Mouse (Mus musculus) splenic B cell, adult 2 months (primary cell): Measurements from ENCODE around the gene Tmpo.

Experiments used
- DNase-seq: peaks from one replicate; pipeline ENCODE4 v3.0.0-alpha.2; 2011; ENCODE audit warnings: low read depth, low spot score
- H3K27me3 ChIP-seq: 2 replicates; pipeline ENCODE4 v1.6.1; 2012; ENCODE audit warnings: mild to moderate bottlenecking, low read length, moderate library complexity, mixed read lengths; ENCODE audit not compliant: control insufficient read depth, poor library complexity, insufficient read depth, severe bottlenecking
- H3K36me3 ChIP-seq: 2 replicates; pipeline ENCODE4 v1.6.1; 2012; ENCODE audit warnings: mild to moderate bottlenecking, low read length, moderate library complexity, mixed read lengths; ENCODE audit not compliant: control insufficient read depth, poor library complexity, insufficient read depth, severe bottlenecking

Tmpo gene

DNA sequence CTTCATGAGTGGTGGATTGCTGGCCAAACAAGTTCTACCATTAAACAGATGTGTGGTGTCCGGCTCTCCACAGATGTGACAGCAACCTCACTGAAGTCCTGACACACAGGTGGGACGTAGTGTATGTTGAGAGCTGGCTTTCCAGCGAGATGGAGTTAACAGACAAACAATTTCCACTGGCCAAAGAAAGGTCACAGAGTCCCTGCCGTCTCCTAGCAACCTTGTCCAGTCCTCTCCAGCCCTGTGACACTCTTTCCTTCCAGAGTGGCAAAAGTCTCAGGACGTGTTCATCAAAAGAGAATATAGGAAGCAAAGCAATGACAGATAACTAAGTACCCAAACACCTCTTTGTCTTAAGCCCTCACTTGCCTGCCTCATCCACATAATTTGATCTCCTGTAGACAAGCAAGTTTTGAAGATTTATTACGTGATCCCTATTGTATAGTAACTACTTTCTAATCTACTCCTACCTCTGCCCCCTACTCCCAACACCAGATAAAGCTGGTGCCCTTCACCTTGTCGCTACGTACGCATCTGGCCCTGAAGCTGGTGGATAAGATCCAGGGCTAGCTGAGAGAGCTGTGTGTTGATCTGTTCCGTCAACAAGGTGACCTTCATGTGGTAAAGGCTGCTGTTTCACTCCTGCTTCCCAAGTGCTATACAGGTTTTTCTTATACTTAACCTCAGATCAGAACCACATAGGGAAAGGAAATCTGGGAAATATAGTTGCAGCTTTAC, 54.3 kb downstream of the Tmpo start:
- Histone ChIP-seq H3K36me3 (no peaks in the 10 kb centered on the region), H3K27me3 (no peaks in the 10 kb centered on the region)
- no peak for DNase-seq

DNA sequence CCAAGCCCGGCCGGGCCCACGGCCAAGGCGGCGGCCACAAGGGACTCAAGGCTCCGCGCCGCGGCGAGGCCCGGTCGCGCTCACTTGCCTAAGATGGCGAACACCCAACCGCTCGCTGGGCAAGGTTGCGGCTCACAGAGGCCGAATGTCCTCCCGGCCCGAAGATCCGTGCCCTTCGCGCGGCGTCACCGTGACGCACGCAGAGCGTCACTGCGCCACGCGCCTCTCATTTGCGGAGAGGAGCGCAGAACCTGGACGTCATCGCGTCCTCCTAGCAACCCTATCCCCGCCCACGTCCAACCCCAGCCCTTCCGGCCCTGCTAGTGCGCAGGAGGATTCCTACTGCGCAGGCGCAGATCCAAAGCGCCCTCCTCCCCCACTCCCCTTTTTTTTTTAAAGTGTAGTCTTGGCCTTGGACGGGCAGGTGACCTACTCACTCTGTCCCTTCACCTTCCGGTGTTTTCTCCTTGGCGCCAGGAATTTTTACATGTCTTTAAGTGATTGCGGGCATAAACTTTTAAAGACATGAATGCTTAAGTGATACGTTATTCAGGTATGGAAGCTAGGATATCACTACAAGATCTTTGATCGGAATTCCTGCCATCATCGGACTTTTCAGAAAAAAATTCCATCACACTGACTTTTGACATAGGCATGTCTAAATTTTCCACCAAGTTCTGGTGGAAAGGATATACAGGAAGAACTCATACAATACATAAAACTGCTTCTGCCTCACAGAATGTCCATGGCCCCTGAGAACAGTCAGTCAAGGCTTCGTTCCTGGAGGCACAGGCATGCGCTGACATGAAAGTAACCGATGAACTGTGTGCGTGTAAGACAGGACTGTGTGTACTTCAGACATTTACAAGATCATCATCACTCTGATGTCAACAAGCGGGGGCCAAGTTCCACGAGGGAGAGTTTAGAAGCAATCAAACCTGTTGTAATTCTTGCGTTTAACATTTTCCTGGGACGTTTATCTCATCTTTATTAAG, 57.0 kb downstream of the Tmpo start, which contains the start of gene Slc25a3:
TSS of gene Slc25a3 (minus strand) at position 232 of the 995 bp plus-strand sequence.
- Histone ChIP-seq H3K36me3 (peaks cover 12% of the 10 kb centered on the region), H3K27me3 (no peaks in the 10 kb centered on the region)
- DNase-seq, result peak; percentile 100

DNA sequence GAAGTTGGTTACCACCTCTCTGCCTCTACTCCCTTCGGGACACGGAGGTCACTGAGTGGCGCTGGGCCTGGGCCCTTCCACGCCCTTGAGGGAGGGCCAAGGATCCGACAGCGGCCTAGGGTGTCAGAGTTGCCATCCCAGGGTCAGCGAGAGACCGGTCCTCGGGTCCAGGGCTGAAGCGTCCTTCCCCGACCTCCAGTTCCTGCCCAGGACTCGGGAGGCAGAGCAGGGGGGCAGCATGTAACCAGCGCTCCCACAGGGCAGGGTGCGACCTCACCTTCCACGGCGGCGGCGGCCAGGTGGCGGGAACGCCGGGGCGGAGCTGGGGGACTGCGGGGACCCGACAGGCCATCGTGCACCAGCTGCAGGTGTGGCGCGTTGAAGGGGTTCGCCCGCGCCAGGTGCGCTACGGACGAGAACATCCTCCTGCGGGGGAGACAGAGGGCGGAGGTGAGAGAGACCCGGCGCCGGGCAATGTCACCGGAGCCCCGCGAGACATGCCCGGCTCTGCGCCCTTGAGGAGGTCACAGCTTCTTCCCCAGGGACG, 57.8 kb downstream of the Tmpo start:
- Histone ChIP-seq H3K27me3 (no peaks in the 10 kb centered on the region), H3K36me3 (peaks cover 16% of the 10 kb centered on the region)
- peak; percentile 59 for DNase-seq

DNA sequence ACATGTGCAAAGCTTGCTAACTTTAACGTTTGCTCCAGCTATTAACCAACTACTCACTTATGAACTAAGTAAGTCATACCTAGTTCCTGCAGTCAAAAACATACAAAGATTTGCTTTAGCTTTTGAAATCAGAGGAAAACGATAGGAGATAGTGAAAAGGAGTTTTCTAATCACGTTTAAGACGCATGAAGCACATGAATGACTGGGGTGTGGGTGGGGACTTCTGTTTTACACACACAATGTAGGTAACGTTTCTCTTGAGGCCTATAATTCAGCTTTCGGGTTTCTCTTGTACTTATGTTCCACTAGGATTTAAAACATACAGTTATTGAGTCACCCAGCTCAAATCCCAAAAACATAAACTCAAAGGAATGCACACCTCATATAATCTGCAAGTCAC, 58.5 kb downstream of the Tmpo start:
- Histone ChIP-seq H3K27me3 (no peaks in the 10 kb centered on the region), H3K36me3 (peaks cover 18% of the 10 kb centered on the region)
- peak; percentile 49 for DNase-seq

DNA sequence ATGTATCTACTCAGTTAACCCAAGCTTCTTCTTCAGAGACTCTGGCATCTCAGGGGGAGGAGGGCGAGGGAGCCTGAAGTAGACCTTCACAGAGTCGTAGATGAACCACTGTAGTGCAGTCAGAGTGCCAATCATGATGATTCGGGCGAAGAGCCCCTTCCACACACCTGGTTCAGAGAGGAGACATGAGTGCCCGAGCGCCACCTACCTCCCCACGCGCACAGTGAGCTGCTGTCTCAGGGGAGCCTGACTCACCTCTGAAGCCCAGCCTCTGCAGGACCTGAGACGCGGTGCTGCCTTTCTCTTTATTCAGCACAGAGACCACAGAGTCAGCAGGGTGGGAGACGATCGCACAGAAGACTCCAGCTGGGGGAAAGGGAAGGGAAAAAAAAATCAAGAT, 64.2 kb downstream of the Tmpo start:
- Histone ChIP-seq H3K27me3 (no peaks in the 10 kb centered on the region), H3K36me3 (peaks cover 32% of the 10 kb centered on the region)
- peak; percentile 14 for DNase-seq

DNA sequence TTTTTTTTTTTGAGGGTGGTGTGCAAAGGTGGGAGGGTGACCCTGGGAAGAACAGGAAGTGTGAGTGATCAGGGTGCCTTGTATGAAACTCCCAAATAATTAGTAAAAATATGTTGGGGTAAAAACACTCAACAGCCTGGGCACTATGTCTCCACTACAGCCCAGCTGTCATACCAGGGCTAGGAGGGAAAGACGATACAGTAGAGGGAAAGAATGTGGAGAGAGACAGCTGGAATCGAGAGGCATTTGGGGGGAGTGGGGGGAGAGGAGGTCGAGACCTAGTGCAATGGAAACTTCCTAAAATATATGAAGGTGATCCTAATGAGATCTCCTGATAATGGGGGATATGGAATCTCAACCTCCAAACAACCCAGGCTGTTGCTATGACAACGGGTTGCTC, 71.3 kb downstream of the Tmpo start:
- Histone ChIP-seq H3K27me3 (no peaks in the 10 kb centered on the region), H3K36me3 (0 out of 2 replicates have a peak, but pooled peaks cover 3% of the 10 kb centered on the region)
- no peak for DNase-seq

DNA sequence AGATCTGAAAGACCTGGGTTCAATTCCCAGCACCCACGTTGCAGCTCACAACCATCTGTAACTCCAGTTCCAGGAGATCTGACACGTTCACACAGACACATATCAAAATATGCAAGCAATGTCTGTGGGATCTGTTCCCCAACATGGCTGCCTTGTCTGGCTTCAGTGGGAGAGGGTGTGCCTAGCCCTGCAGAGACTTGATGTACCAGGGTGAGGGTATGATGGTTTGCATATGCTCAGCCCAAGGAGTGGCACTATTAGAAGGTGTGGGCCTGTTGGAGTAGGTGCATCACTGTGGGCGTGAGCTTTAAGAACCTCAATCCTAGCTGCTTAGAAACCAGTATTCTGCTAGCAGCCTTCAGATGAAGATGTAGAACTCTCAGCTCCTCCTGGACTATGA, 75.1 kb downstream of the Tmpo start:
- no peak for DNase-seq
- Histone ChIP-seq H3K36me3 (no peaks in the 10 kb centered on the region), H3K27me3 (no peaks in the 10 kb centered on the region)

DNA sequence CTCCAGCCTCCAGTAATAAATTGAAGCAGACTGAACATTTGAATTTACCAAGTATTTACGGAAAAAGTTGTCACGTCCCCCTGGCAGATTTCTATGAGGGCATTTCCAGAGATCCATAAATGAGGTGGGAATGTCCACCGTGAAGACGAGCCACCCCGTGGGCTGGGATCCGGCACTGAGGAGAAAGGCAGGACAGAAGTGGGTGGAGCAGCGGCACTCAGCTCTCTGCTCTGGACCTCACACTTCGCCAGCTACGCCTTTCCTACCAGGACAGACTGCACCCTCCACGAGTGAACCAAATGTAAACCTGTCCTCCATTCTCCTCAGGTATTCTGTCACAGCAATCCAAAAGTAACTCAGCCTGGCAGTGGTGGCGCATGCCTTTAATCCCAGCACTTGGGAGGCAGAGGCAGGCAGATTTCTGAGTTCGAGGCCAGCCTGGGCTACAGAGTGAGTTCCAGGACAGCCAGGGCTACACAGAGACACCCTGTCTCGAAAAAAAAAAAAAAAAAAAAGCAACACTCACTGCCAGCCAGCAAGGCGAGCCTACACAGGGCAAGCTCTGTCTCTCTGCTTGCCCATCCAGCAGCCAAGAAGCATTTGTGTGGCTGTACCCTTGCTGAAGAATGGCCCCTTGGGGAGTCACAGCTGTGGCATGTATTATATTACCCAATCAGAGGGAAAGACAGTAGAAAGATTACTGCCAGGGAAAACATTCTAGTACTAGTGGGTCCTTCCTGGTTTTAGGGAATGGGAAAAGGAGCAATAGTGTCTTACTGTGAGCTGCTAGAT, 78.1 kb downstream of the Tmpo start:
- no peaks in the 10 kb centered on the region for H3K27me3 ChIP-seq
- H3K36me3 ChIP-seq, result no peaks in the 10 kb centered on the region
- no peak for DNase-seq

DNA sequence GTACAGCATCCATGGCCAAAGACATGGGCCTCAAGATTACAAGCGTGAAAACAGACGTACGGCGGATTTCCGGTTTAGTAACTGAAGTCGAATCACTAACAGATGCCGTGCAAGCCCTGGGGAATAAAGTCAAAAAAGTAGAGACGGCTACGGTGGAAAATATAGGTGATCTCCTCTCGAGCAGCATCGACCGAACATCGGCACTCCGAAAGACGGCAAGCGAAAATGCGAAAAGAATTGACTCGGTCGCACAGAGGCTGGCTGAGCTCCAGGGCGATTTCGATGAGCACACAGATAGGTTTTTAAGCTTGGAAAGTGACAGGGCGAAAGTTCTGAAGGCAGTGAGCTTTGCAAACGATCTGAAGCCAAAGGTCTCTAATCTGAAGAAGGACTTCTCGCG, 79.2 kb downstream of the Tmpo start:
- DNase-seq, result no peak
- Histone ChIP-seq H3K27me3 (no peaks in the 10 kb centered on the region), H3K36me3 (no peaks in the 10 kb centered on the region)

DNA sequence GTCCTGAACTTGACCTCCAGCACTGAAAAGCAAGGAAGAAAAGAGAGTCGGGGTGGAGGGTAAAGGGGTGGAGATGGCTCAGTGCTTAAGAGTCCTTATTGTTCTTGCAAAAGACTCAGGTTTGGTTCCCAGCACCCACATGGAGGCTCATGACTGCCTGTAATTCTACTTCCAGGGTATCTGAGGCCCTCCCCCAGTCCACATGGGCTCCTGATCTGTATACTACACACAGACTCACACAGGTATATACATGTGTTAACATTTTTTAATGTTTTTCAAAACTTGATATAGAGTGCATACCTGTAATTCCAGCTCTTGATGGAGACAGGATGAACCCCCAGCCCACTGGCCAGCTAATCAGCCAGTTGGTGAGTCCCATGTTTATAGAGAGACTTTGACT, 81.0 kb downstream of the Tmpo start:
- no peak for DNase-seq
- no peaks in the 10 kb centered on the region for H3K36me3 ChIP-seq
- no peaks in the 10 kb centered on the region for H3K27me3 ChIP-seq

DNA sequence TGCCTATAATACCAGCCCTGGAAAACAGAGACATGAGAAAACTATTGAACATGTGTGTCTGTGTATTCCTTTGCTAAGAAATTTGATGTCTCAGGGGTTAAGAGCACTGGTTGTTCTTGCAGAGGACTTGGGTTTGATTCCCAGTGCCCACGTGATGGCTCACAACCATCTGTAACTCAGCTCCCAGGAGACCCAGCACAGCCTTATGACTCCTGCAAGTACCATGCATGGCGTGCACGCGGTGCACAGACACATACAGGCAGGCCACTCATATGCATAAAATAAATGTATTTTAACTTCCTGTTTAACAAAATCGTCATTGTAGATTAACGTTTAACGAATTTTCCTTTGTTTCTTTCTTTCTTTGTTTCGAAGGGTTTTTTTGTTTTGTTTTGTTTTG, 83.1 kb downstream of the Tmpo start:
- DNase-seq, result no peak
- Histone ChIP-seq H3K27me3 (no peaks in the 10 kb centered on the region), H3K36me3 (no peaks in the 10 kb centered on the region)
